Mouse (Mus musculus) midbrain, embryonic 15.5 days (tissue): ENCODE data around the gene Fmo4. TPM values are rescaled to one million over a fixed set of nuclear protein-coding genes. Genes with fewer than 3 reads are reported as not detected.

Experiments
- ATAC-seq: fragments of 200-750 bp; cut with Nextera tagmentation; replicated peaks from 2 replicates; pipeline ENCODE4 v1.8.0; 2017; ENCODE audit warnings: moderate TSS enrichment
- H3K27ac ChIP-seq: fragments of 300-500 bp; sonication (generic); 2 replicates; pipeline ENCODE4 v1.5.1; 2015; ENCODE audit warnings: mild to moderate bottlenecking, inconsistent platforms
- H3K27me3 ChIP-seq: fragments of 300-500 bp; sonication (generic); replicated peaks from 2 replicates; pipeline ENCODE4 v1.6.1; 2015; ENCODE audit warnings: inconsistent platforms
- H3K36me3 ChIP-seq: fragments of 300-500 bp; sonication (generic); replicated peaks from 2 replicates; pipeline ENCODE4 v1.6.1; 2015; ENCODE audit warnings: inconsistent platforms
- H3K4me1 ChIP-seq: fragments of 300-500 bp; sonication (generic); 2 replicates; pipeline ENCODE4 v1.6.1; 2015; ENCODE audit warnings: inconsistent platforms
- H3K4me2 ChIP-seq: fragments of 300-500 bp; sonication (generic); 2 replicates; pipeline ENCODE4 v1.6.1; 2015; ENCODE audit warnings: inconsistent platforms, mild to moderate bottlenecking, moderate library complexity
- H3K4me3 ChIP-seq: fragments of 300-500 bp; sonication (generic); 2 replicates; pipeline ENCODE4 v1.5.1; 2015; ENCODE audit warnings: mild to moderate bottlenecking, inconsistent platforms
- H3K9ac ChIP-seq: fragments of 300-500 bp; sonication (generic); 2 replicates; pipeline ENCODE4 v1.6.1; 2015; ENCODE audit warnings: mild to moderate bottlenecking, inconsistent platforms
- H3K9me3 ChIP-seq: fragments of 300-500 bp; sonication (generic); 2 replicates; pipeline ENCODE4 v1.6.1; 2016; ENCODE audit warnings: inconsistent platforms
- WGBS: fragments of 180-500 bp; shearing (Covaris S2); methylation state at CpG from one replicate; pipeline ENCODE4 v1.1.7; 2015; ENCODE audit warnings: mixed read lengths; 5-methylcytosine and 5-hydroxymethylcytosine counted together
- polyA plus RNA-seq: library from polyadenylated mRNA; unstranded; fragments of >200 nt; fragmentation: Nextera tagmentation; extraction: Ambion mirVana; gene quantifications from 2 replicates; pipeline ENCODE4 v1.2.1, GENCODE M21; 2015

Gene Fmo4
- polyA plus RNA-seq, 1 experiment from 2014 or later, result 0.19 TPM

GRCm38 (mm10) chr1:162831838-162832573 is 18.2 kb upstream of the Fmo4 start:
- H3K9ac ChIP-seq, result no peak overlapping the region
- 2% methylated on average over 5 of the region's 5 CpGs for WGBS

GRCm38 (mm10) chr1:162819280-162819679 is 5.5 kb upstream of the Fmo4 start:
- Histone ChIP-seq H3K27ac (no peak overlapping the region), H3K27me3 (no peaks in the 10 kb centered on the region), H3K9ac (no peak overlapping the region), H3K4me1 (no peaks in the 10 kb centered on the region), H3K36me3 (no peaks in the 10 kb centered on the region), H3K4me3 (no peak overlapping the region), H3K4me2 (no peak overlapping the region), H3K9me3 (no peaks in the 10 kb centered on the region)
- ATAC-seq, result no peak
- 94% methylated on average over 5 of the region's 5 CpGs for WGBS

More at GRCm38 (mm10) chr1:162831838-162832573, 18.2 kb upstream of the Fmo4 start:
- no peaks in the 10 kb centered on the region for H3K27me3 ChIP-seq
- H3K9me3 ChIP-seq, result no peaks in the 10 kb centered on the region
- H3K36me3 ChIP-seq, result no peaks in the 10 kb centered on the region
- ATAC-seq, result peak; percentile 97
- H3K4me2 ChIP-seq, result peak overlapping the region; percentile 41
- peaks cover 14% of the 10 kb centered on the region for H3K4me1 ChIP-seq
- H3K4me3 ChIP-seq, result peak overlapping the region; percentile 16
- H3K27ac ChIP-seq, result peak overlapping the region; percentile 69

- Histone ChIP-seq H3K4me1 (no peaks in the 10 kb centered on the region), H3K27ac (no peak overlapping the region), H3K9me3 (no peaks in the 10 kb centered on the region), H3K9ac (no peak overlapping the region), H3K27me3 (no peaks in the 10 kb centered on the region), H3K4me3 (no peak overlapping the region), H3K36me3 (no peaks in the 10 kb centered on the region), H3K4me2 (no peak overlapping the region)
- ATAC-seq, result no peak
- WGBS, result 72% methylated on average over 10 of the region's 10 CpGs
Measured at GRCm38 (mm10) chr1:162815381-162816127, 1.8 kb upstream of the Fmo4 start.

GRCm38 (mm10) chr1:162814932-162815331 is 1.2 kb upstream of the Fmo4 start:
- Histone ChIP-seq H3K4me3 (no peak overlapping the region), H3K4me1 (no peaks in the 10 kb centered on the region), H3K4me2 (no peak overlapping the region), H3K9me3 (no peaks in the 10 kb centered on the region), H3K36me3 (no peaks in the 10 kb centered on the region), H3K9ac (no peak overlapping the region), H3K27ac (no peak overlapping the region), H3K27me3 (no peaks in the 10 kb centered on the region)
- ATAC-seq, result no peak
- WGBS, result 62% methylated on average over 4 of the region's 4 CpGs

- ATAC-seq, result no peak
Measured at GRCm38 (mm10) chr1:162813143-162813835, 483 bp downstream of the Fmo4 start.

GRCm38 (mm10) chr1:162808541-162808940 is 5.2 kb downstream of the Fmo4 start:
- WGBS, result 76% methylated on average over 3 of the region's 3 CpGs
- no peak for ATAC-seq

More at GRCm38 (mm10) chr1:162813143-162813835, 483 bp downstream of the Fmo4 start:
- H3K9me3 ChIP-seq, result no peaks in the 10 kb centered on the region
- H3K27me3 ChIP-seq, result no peaks in the 10 kb centered on the region
- H3K4me2 ChIP-seq, result no peak overlapping the region
- no peak overlapping the region for H3K4me3 ChIP-seq
- 92% methylated on average over 9 of the region's 9 CpGs for WGBS
- H3K4me1 ChIP-seq, result no peaks in the 10 kb centered on the region
- no peaks in the 10 kb centered on the region for H3K36me3 ChIP-seq
- no peak overlapping the region for H3K27ac ChIP-seq
- H3K9ac ChIP-seq, result no peak overlapping the region

GRCm38 (mm10) chr1:162807441-162807840 is 6.3 kb downstream of the Fmo4 start:
- Histone ChIP-seq H3K27me3 (no peaks in the 10 kb centered on the region), H3K9ac (no peak overlapping the region), H3K36me3 (no peaks in the 10 kb centered on the region), H3K4me3 (no peak overlapping the region), H3K9me3 (no peaks in the 10 kb centered on the region), H3K4me2 (no peak overlapping the region), H3K27ac (no peak overlapping the region), H3K4me1 (no peaks in the 10 kb centered on the region)
- no peak for ATAC-seq
- 91% methylated on average over 5 of the region's 5 CpGs for WGBS

More at GRCm38 (mm10) chr1:162808541-162808940, 5.2 kb downstream of the Fmo4 start:
- H3K27me3 ChIP-seq, result no peaks in the 10 kb centered on the region
- no peaks in the 10 kb centered on the region for H3K36me3 ChIP-seq
- no peak overlapping the region for H3K9ac ChIP-seq
- H3K9me3 ChIP-seq, result no peaks in the 10 kb centered on the region
- no peaks in the 10 kb centered on the region for H3K4me1 ChIP-seq
- no peak overlapping the region for H3K4me3 ChIP-seq
- no peak overlapping the region for H3K27ac ChIP-seq
- H3K4me2 ChIP-seq, result no peak overlapping the region

- WGBS, result 57% methylated on average over 5 of the region's 5 CpGs
- no peaks in the 10 kb centered on the region for H3K9me3 ChIP-seq
- no peaks in the 10 kb centered on the region for H3K4me1 ChIP-seq
- no peak overlapping the region for H3K4me3 ChIP-seq
- H3K27ac ChIP-seq, result no peak overlapping the region
- no peaks in the 10 kb centered on the region for H3K36me3 ChIP-seq
- H3K4me2 ChIP-seq, result no peak overlapping the region
- ATAC-seq, result no peak
- no peak overlapping the region for H3K9ac ChIP-seq
- H3K27me3 ChIP-seq, result no peaks in the 10 kb centered on the region
Measured at GRCm38 (mm10) chr1:162805011-162805410, 8.8 kb downstream of the Fmo4 start.

- no peaks in the 10 kb centered on the region for H3K27me3 ChIP-seq
Measured at GRCm38 (mm10) chr1:162796441-162796840, 17.3 kb downstream of the Fmo4 start.

GRCm38 (mm10) chr1:162792306-162793044 is 21.3 kb downstream of the Fmo4 start:
- no peaks in the 10 kb centered on the region for H3K36me3 ChIP-seq
- no peak overlapping the region for H3K9ac ChIP-seq
- H3K27ac ChIP-seq, result no peak overlapping the region
- no peak overlapping the region for H3K4me2 ChIP-seq
- ATAC-seq, result 0 out of 2 replicates have a peak, but pooled peaks have one; percentile 20
- no peaks in the 10 kb centered on the region for H3K27me3 ChIP-seq
- no peaks in the 10 kb centered on the region for H3K4me1 ChIP-seq
- no peak overlapping the region for H3K4me3 ChIP-seq
- H3K9me3 ChIP-seq, result no peaks in the 10 kb centered on the region
- WGBS, result 62% methylated on average over 7 of the region's 7 CpGs

More at GRCm38 (mm10) chr1:162796441-162796840, 17.3 kb downstream of the Fmo4 start:
- no peak overlapping the region for H3K4me2 ChIP-seq
- no peak overlapping the region for H3K27ac ChIP-seq
- H3K36me3 ChIP-seq, result no peaks in the 10 kb centered on the region
- ATAC-seq, result no peak
- no peak overlapping the region for H3K4me3 ChIP-seq
- no peaks in the 10 kb centered on the region for H3K4me1 ChIP-seq
- H3K9me3 ChIP-seq, result no peaks in the 10 kb centered on the region
- no peak overlapping the region for H3K9ac ChIP-seq

- Histone ChIP-seq H3K27ac (no peak overlapping the region), H3K9me3 (no peaks in the 10 kb centered on the region), H3K4me3 (no peak overlapping the region), H3K4me1 (no peaks in the 10 kb centered on the region), H3K27me3 (no peaks in the 10 kb centered on the region), H3K4me2 (no peak overlapping the region), H3K9ac (no peak overlapping the region), H3K36me3 (no peaks in the 10 kb centered on the region)
- WGBS, result 71% methylated on average over 4 of the region's 4 CpGs
- ATAC-seq, result no peak
Measured at GRCm38 (mm10) chr1:162785222-162785621, 28.6 kb downstream of the Fmo4 start.
